Mouse (Mus musculus): ENCODE data around the gene Btg1. TPM values are rescaled to one million over a fixed set of nuclear protein-coding genes. Genes with fewer than 3 reads are reported as not detected.

Btg1 gene
- 52.5 and 53.8 TPM in 2 replicates for polyA plus RNA-seq (2012; rRNA removed; ENCODE audit: low replicate concordance)

GRCm38 (mm10) chr10:96616709-96617116 lies at the start of gene Btg1:
TSS of gene Btg1 (plus strand) at chr10:96617006.

All from mammary gland, adult 2 months (tissue).